Mouse (Mus musculus) forebrain, postnatal 0 days (tissue): ENCODE results near the gene Gm9833. TPM values are rescaled to one million over a fixed set of nuclear protein-coding genes. Genes with fewer than 3 reads are reported as not detected.
A peak's percentile ranks its signal among the peaks of the same experiment; 100 is the strongest.

Experiments used
- ATAC-seq: fragments of 200-750 bp; cut with Nextera tagmentation; 2 replicates; pipeline ENCODE4 v1.8.0; 2017; ENCODE audit warnings: mild to moderate bottlenecking, moderate library complexity
- DNase-seq: peaks from one replicate; pipeline ENCODE4 v3.0.0-alpha.2; 2015
- H3K27ac ChIP-seq: fragments of 300-500 bp; sonication (generic); 2 replicates; pipeline ENCODE4 v1.5.1; 2014; ENCODE audit warnings: low read depth, mild to moderate bottlenecking, antibody characterized with exemption, low read length, moderate library complexity, mixed read lengths
- H3K27me3 ChIP-seq: fragments of 300-500 bp; sonication (generic); 2 replicates; pipeline ENCODE4 v1.6.1; 2014; ENCODE audit warnings: mild to moderate bottlenecking, low read length, mixed read lengths; ENCODE audit not compliant: insufficient read depth
- H3K36me3 ChIP-seq: fragments of 300-500 bp; sonication (generic); 2 replicates; pipeline ENCODE4 v1.6.1; 2014; ENCODE audit warnings: mild to moderate bottlenecking, moderate library complexity; ENCODE audit not compliant: insufficient read depth
- H3K4me1 ChIP-seq: fragments of 300-500 bp; sonication (generic); 2 replicates; pipeline ENCODE4 v1.6.1; 2014; ENCODE audit warnings: antibody characterized with exemption; ENCODE audit not compliant: insufficient read depth
- H3K4me2 ChIP-seq: fragments of 300-500 bp; sonication (generic); 2 replicates; pipeline ENCODE4 v1.6.1; 2014; ENCODE audit warnings: low read depth, mild to moderate bottlenecking, moderate library complexity
- H3K4me3 ChIP-seq: fragments of 300-500 bp; sonication (generic); 2 replicates; pipeline ENCODE4 v1.5.1; 2014; ENCODE audit warnings: low read depth, low read length, mixed read lengths
- H3K9ac ChIP-seq: fragments of 300-500 bp; sonication (generic); 2 replicates; pipeline ENCODE4 v1.6.1; 2014; ENCODE audit warnings: mild to moderate bottlenecking
- H3K9me3 ChIP-seq: fragments of 300-500 bp; sonication (generic); 2 replicates; pipeline ENCODE4 v1.6.1; 2016; ENCODE audit warnings: low read length
- CTCF ChIP-seq: sonication (generic); IDR thresholded peaks from 2 replicates; pipeline ENCODE4 v1.5.1; 2016; ENCODE audit warnings: antibody characterized with exemption, control low read depth, low read depth
- WGBS: fragments of 180-500 bp; shearing (Covaris S2); extraction: QIAGEN DNeasy Blood & Tissue Kit; methylation state at CpG from one replicate; pipeline ENCODE4 v1.1.7; 2014; 5-methylcytosine and 5-hydroxymethylcytosine counted together
- polyA plus RNA-seq: library from polyadenylated mRNA; unstranded; fragments of >200 nt; fragmentation: Nextera tagmentation; extraction: Ambion mirVana; gene quantifications from 2 replicates; pipeline ENCODE4 v1.2.1, GENCODE M21; 2015
- total RNA-seq: library from RNA; depleted of rRNA; stranded (reverse); fragments of >200 nt; gene quantifications from 2 replicates; pipeline ENCODE4 v1.2.3, GENCODE M21; 2014

The Gm9833 gene
- total and polyA plus RNA-seq, 2 experiments from 2014 or later, result 4.8 to 11.3 TPM

DNA sequence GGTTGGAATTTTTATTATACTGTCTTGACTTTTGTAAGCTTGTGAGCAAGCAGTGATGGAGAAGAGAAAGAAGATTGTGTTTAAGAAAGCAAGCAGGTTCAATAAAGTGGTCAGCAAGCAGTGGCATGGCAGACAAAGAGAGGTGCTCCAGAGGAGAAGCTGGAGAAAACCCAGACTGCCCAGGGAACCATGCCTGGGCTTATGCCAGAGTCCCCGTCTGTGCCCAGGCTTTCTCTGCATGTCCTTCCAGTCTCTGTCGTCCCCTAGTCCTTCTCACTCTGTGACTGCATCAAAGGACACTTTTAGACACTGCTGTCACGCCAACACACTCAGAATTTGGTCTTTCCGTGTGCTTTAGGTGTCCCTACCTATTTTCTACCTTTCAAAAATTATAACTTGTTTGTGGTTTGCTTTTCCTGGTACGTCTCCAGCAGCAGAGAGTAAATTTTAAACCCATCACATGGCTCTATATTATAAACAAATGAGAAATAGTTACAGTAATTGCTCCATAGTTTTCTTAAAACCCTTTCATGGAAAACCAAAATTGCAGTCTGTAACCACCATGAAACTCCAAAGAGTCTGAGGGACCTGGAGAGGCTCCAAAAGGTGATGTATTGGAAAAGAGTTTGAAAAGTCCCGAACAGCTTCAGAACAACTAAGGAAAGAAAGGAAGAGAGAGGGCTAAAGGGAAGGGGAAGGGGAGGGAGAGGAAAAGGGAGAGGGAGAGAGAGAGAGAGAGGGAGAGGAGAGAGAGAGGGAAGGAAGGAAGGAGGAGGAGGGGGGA is 34.2 kb downstream of the Gm9833 start:
- no peak for ATAC-seq

DNA sequence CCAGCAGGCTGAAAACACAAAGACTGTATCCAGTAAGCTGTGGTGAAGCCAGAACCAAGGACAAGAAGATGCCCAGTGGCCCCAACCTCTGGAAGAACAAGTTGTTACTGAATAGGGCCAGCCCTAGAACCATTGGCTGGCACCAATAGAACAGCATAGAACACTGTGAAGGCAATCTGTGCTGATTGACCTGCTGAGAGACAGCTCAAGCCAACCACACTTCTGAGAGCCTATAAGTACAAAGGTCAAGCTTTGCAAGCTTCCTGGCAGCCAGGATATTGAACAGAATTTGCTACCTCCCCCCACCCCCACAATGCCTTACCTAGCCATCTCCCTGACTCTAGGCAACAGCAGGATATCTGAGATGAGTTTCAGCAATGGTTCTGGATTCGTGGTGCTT is 35.7 kb downstream of the Gm9833 start:
- Histone ChIP-seq H3K4me2 (no peak overlapping the region), H3K27ac (no peak overlapping the region), H3K9ac (no peak overlapping the region), H3K36me3 (no peaks in the 10 kb centered on the region), H3K9me3 (no peaks in the 10 kb centered on the region), H3K4me1 (peaks cover 12% of the 10 kb centered on the region), H3K4me3 (no peak overlapping the region), H3K27me3 (no peaks in the 10 kb centered on the region)
- ATAC-seq (no peak), DNase-seq (no peak)
- no peak for TF ChIP-seq CTCF
- 83% methylated on average over 1 of the region's 1 CpGs for WGBS

More for the DNA sequence above, 34.2 kb downstream of the Gm9833 start:
- WGBS, result 61% methylated on average over 6 of the region's 6 CpGs
- Histone ChIP-seq H3K27me3 (no peaks in the 10 kb centered on the region), H3K9me3 (no peaks in the 10 kb centered on the region), H3K27ac (no peak overlapping the region), H3K36me3 (no peaks in the 10 kb centered on the region), H3K4me3 (no peak overlapping the region), H3K4me2 (no peak overlapping the region), H3K4me1 (peaks cover 8% of the 10 kb centered on the region), H3K9ac (no peak overlapping the region)
- DNase-seq, result no peak
- TF ChIP-seq CTCF, result no peak

DNA sequence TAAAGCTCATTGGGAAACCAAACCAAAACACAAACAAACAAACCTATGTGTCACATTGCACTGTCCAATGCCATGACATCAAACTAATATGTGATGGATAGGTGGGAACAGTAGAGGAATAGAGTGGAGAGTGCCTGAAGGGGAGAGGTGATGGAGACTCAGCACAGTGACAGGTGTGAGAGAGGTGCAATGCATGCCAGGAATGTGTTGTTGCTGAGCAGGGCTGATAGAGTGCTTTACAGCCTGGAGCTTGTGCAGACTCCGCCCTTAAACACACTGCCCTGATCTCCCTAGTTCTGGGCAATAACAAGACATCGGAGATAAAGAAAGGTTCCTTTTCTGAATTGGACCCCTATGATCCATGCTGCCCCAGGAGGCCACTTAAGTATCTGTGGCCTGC is 36.2 kb downstream of the Gm9833 start:
- WGBS, result 91% methylated on average over 2 of the region's 2 CpGs
- no peak for ATAC-seq
- Histone ChIP-seq H3K36me3 (no peaks in the 10 kb centered on the region), H3K27ac (no peak overlapping the region), H3K4me3 (no peak overlapping the region), H3K4me2 (no peak overlapping the region), H3K9ac (no peak overlapping the region), H3K4me1 (peaks cover 12% of the 10 kb centered on the region), H3K9me3 (no peaks in the 10 kb centered on the region), H3K27me3 (no peaks in the 10 kb centered on the region)
- DNase-seq, result no peak
- TF ChIP-seq CTCF, result no peak

DNA sequence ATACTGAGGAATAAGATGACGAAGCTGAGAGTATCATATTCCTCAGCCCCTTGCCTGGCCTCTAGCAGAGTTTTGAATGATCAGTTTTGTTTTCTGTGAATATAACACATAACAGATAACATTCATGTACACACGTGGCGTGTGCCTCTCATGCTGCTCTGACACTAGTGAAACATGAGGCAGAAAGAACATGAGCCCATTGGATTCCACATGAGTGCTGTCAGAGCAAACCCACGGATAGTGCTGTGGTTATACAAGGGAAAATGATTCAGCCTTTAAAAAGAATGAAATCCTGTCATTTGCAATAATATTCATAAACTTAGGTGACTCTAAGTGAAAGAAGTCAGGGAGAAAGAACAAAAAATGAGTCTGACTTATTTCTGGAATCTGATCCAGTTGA is 37.4 kb downstream of the Gm9833 start:
- H3K4me2 ChIP-seq, result no peak overlapping the region
- H3K4me1 ChIP-seq, result peaks cover 12% of the 10 kb centered on the region
- no peak for ATAC-seq

DNA sequence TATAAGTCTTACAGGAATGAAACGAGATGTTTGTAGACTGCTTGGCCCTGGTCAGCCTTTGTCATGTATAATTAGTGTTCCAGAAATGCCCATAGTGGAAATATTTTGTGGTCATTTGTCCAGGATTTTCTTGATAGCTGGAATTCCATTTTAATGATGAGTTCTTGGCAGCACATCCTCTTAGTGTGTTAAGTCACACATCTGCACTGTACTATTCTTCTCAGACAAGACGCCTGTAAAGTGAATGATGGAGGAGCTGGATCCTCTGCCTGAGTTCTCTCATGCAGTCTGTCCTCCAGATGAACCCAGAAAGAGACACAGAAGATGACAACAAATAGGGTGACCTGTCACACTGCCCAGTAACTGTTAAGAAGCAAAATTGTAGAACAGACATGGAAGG is 38.1 kb downstream of the Gm9833 start:
- 69% methylated on average over 2 of the region's 2 CpGs for WGBS
- ATAC-seq, result no peak

More for the DNA sequence above, 37.4 kb downstream of the Gm9833 start:
- no peaks in the 10 kb centered on the region for H3K27me3 ChIP-seq
- WGBS, result 84% methylated on average over 4 of the region's 4 CpGs
- H3K9me3 ChIP-seq, result no peaks in the 10 kb centered on the region
- no peak overlapping the region for H3K4me3 ChIP-seq
- TF ChIP-seq CTCF, result no peak
- H3K27ac ChIP-seq, result no peak overlapping the region
- no peaks in the 10 kb centered on the region for H3K36me3 ChIP-seq
- no peak overlapping the region for H3K9ac ChIP-seq
- no peak for DNase-seq

DNA sequence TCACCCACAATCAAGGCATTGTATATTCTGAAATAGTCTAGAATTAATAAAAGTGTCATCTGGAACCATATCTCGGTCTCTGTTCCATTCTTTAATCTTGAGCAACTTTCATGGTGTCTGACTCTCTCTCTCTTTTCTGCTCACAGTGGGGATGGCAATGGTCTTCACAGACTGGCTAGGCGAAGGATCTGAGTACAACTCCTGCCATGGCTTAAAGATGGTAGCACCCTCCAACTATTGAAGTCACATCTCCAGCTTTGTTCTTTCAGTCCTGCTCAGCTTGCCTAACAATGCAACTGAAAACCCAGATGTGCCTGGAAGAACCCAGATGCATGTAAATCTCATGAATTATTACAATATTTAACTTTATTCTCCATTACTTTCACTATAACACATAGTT is 38.6 kb downstream of the Gm9833 start:
- H3K4me3 ChIP-seq, result no peak overlapping the region
- H3K4me1 ChIP-seq, result peaks cover 12% of the 10 kb centered on the region
- no peaks in the 10 kb centered on the region for H3K36me3 ChIP-seq
- TF ChIP-seq CTCF, result no peak
- no peaks in the 10 kb centered on the region for H3K9me3 ChIP-seq
- ATAC-seq, result no peak
- peak overlapping the region; percentile 66 for H3K27ac ChIP-seq
- no peak overlapping the region for H3K4me2 ChIP-seq
- WGBS, result 87% methylated on average over 2 of the region's 2 CpGs
- no peak overlapping the region for H3K9ac ChIP-seq
- DNase-seq, result no peak
- no peaks in the 10 kb centered on the region for H3K27me3 ChIP-seq

More for the DNA sequence above, 38.1 kb downstream of the Gm9833 start:
- Histone ChIP-seq H3K9me3 (no peaks in the 10 kb centered on the region), H3K27ac (peak overlapping the region; percentile 66; the same call in 1 of the 2 replicates), H3K4me1 (peaks cover 12% of the 10 kb centered on the region), H3K36me3 (no peaks in the 10 kb centered on the region), H3K9ac (no peak overlapping the region), H3K4me2 (no peak overlapping the region), H3K4me3 (no peak overlapping the region), H3K27me3 (no peaks in the 10 kb centered on the region)
- DNase-seq, result no peak
- TF ChIP-seq CTCF, result no peak

DNA sequence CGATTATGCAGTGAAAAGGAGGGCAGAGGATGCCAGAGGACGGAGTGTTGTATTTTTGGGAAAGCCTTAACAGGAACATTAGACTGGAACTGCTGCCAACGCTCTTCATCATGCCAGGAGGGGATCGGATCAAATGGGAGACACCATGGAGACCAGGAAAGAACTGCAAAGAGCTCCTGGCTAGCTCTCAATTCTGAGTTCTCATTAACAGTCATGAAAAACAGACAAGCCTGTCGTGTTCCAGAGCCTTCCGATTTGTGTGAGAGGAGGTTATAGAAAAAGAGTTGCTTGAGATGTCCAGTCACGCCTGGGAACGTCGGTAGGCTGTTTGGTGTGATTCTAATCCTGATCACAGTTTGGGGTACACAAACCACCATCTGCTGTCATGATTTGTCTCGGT is 39.0 kb downstream of the Gm9833 start:
- H3K36me3 ChIP-seq, result no peaks in the 10 kb centered on the region
- H3K27me3 ChIP-seq, result no peaks in the 10 kb centered on the region
- peak; percentile 85 for DNase-seq
- no peak for TF ChIP-seq CTCF
- peak; percentile 87 for ATAC-seq
- no peak overlapping the region for H3K9ac ChIP-seq
- H3K27ac ChIP-seq, result peak overlapping the region; percentile 57; the same call in 1 of the 2 replicates
- WGBS, result 39% methylated on average over 10 of the region's 10 CpGs
- H3K9me3 ChIP-seq, result no peaks in the 10 kb centered on the region
- no peak overlapping the region for H3K4me2 ChIP-seq
- H3K4me1 ChIP-seq, result peaks cover 12% of the 10 kb centered on the region
- H3K4me3 ChIP-seq, result no peak overlapping the region
